Mouse (Mus musculus) bone marrow macrophage, adult 2 months (primary cell): ENCODE data around the gene Gm27027.

ENCODE experiments used
- CTCF ChIP-seq: IDR thresholded peaks from 2 replicates; pipeline ENCODE4 v1.5.1; 2012; ENCODE audit warnings: low read depth, mild to moderate bottlenecking, low read length, moderate library complexity
- POLR2A ChIP-seq: IDR thresholded peaks from 2 replicates; pipeline ENCODE4 v1.6.1; 2012; ENCODE audit warnings: mild to moderate bottlenecking, low read depth, low read length, borderline replicate concordance

DNA sequence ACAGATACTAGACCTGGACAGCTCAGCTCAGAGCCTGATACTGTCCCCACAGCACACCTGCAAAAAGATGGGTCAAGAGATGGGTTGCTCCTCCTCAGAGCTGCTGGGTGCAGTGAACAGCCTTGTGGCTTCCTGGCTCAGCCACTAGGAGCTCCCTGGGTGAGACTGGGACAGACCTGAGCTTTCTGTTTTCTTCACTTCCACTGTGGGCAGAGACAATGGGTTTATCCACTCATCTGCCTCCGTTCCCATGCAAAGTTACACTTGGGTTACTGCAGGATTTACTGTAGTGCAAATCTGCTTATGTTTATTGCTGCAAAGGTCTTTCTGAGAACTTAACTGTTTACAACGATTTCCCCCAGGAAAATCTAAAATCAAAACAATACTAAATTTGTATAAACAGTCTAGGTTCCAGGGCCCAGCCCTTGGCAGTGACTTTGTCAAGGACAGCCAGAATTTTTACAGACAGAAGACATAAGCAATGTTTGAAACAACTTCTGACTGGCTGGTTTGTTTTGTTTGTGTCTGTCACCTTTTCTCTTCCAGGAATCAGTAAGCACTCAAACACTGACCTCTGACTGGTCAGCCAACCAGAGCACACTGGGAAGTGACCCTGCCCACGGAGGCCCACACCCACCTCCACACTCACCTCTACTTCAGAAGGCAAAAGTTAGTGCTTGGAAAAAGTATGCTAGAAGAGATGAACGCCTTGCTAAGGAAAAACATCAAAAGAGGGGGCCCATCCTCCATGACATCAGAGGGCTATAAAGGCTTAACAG lies 13.5 kb downstream of the Gm27027 start:
- no peak for TF ChIP-seq CTCF
- no peak for TF ChIP-seq POLR2A
